Mouse (Mus musculus) thymus, postnatal 36 days (tissue): ENCODE results near the gene Gnb1.
"Not testable (repeated sequence)": the region's sequence is repeated elsewhere in the genome, so short reads cannot be mapped to it uniquely, and the experiment has no call there.

ENCODE experiments used
- DNase-seq, 2 experiments: peaks; one replicate each; pipeline ENCODE4 v3.0.0; 2022; ENCODE audit warnings: mixed read lengths in 2 of 2

Gene Gnb1

DNA sequence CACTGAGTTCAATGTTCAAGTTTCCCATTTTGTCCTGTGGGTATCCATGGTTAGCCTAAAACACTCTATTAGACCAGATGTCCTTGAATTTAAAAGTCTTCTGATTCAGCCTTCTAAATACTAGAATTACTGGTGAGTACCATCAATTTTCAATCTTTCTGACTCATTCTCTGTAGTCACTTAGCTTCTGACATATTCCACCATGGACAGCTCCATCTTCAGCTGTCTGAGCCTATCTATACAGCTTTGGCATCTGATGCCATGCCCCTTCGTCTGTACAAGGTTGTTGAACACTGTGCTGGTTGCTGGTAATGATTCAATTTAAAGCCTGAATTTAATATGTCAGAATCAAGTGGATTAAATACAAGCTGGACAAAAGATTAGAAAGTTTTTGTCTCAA lies 64.3 kb downstream of the Gnb1 start:
- no peak for DNase-seq

DNA sequence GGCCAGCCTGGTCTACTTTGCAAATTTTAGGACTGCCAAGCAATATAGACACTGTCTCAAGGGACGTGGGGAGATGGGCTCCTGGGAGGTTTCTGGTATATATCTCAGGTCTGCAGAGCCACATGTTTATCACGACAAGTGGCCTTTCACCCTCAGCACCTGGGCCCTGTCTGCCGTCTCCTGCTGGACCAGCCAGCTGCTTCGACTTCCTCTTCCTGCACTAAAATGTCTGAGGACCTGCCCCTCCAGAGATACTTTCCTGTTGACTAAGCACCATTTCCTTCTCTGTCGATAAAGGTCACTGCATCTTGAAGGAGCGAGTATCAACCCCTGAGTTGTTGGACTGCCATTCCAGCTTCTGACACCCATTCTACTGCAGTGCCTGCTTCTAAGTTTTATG lies 68.3 kb downstream of the Gnb1 start:
- no peak for DNase-seq

DNA sequence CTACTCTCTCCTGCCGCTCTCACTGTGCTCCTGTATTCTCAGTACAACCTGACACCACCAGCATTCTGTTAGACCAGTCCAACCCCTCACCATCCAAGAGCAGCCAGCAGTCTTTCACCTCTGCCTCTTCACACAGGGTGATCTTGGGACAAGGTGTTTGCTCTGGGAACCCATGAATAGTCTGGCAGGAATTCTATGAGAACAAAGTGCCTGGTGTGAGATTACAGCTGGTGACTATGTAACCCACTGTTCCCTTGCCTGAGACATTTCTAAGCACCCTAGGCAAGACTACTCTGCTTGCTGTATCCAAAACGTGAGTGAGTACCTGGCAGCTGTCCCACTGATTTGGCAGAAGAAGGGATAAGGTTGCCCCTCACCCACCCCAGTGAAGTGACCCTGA lies 69.8 kb downstream of the Gnb1 start:
- DNase-seq = no peak

DNA sequence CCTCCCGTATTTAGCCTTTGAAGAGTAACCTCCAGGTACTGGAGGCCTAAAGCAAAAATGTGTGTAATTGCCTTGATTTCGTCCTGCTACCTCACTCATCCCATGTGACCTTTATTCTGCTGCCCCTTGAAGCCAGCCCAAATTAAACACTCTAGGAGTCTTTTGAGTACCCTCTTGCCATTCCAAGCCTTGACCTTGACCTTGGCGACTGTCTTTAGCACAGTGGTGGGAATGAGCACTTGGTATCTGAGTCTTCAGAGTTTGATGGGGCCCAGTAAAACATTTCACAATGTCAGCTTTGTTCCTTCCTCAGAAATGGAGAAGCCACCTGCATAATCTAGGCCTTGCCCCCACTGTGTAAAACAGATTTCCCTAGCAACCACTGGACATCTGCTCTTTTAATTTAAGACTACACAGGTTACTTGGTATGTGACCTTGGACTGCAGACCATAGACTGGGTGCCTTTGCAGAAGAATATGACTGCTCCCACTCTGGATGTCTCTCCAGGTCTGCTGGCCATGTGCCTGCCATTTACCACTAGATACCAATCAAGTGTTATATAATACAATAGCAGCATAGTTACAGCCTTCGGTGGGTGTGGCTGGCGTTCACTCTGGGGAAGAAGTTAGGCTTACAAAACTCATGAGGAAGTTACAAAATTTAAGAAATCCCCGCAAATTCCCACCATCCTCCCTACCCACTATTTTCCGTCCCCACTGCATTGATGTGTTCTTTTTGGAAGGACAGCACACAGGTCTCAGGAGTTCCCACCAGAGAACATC lies 70.7 kb downstream of the Gnb1 start, which contains the start of gene Nadk:
Gene Nadk (plus strand): TSS at position 718 of the 782 bp plus-strand sequence.
- no peak for DNase-seq

DNA sequence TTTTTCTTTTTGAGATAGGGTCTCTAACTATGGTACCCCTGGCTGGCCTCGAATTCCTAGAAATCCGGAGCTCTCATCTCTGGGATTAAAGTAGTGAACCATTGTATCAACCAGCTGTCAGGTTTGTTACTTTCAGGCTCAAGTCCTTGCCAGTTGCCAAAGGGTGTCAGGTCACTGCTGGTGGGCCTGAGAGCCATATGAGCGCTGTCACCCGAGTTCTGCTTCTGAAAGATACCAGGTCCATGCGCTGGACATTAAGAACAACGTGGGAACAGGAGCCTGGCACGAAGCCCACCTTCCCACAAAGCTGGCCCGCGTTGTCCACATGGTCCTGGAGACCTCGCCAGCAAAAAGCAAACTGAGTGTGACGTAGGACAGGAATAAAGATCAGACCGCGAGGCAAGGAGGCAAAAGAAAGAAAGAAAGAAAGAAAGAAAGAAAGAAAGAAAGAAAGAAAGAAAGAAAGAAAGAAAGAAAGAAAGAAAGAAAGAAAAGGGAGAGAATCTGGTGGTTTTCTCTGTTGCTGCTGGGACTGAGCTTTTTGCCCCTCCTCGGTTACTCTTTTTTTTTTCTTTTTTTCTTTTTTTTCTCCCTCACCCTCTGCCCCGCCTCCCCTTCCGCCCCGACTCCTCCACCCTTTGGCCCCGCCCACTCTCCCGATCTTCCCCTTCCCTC lies 71.7 kb downstream of the Gnb1 start:
- peak; percentile 19 to 52 for DNase-seq

DNA sequence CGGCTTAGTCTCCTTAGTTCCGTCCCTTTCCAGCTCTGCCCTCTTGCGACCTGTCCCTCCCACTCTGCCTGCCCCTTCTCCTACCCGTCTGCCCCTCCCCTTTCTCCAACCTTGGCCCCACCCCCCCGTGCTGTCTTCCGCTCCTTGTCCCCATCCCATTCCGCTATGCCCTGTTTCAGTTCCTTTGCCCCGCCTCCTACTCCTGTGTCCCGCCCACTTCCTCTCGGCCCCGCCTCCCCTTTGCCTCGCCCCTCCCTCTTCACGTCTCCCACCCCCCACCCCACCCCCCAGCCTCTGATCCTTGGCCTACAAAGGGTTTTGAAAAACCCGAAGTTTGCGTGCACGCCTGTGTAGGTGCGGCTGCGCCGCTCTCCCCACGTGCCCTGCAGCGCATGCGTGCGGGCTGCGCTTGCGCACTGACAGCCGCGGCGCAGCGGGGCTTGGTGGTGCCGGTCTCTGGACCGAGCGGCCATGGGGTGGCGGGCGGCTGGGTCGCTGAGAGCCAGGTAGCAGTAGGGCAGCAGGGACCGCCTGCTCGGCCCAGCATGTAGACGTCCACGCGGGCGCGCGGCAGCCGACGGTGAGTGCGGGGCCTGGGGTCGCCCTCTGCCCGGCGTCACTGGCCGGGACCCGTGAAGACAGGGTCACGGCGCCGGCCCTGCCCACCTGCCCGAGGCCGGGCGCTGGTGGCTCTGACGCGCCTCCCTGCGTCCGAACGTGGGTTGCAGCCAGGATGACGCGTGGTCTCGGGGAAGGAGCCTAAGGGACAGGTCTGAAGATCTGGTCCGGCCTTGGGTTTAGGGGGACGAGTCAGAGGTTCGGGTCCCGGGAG lies 72.5 kb downstream of the Gnb1 start:
- DNase-seq = peak; percentile 98 to 100

DNA sequence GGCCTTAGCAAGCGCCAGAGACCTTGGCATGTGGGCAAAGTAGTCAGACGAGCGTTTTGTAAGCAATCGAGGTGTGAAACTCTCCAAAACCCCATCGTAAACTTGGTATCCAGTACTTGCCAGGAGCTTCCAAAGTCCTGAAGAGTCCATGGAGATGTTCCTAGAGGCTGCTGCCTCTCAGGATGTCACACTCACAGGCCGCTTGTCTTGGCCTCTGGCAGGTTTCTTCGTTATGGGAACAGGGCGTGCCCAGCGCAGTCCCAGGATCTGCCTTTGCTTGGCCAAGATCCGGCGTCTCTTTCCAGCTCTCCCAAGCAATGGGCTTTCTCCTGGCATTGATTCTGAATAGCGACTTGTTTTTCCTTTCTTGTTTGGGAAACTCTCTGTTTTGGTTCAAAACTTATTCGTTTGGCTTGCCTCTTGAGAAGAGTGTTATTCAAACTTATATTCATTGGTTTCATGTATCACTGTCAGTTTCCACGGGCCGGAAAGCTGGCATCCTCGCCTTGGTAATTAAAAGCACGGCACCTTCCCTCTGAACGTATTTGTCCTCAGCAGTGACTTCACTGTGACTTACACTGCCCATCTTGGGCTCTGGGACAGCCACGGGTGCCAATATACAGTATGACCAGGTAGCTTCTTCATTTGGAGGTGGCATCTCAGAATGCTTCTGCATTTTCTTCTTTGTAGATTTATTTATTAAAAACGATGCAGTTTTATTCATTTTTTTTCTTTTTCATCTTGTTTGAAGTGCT lies 73.3 kb downstream of the Gnb1 start:
- DNase-seq = peak; percentile 13 to 23

DNA sequence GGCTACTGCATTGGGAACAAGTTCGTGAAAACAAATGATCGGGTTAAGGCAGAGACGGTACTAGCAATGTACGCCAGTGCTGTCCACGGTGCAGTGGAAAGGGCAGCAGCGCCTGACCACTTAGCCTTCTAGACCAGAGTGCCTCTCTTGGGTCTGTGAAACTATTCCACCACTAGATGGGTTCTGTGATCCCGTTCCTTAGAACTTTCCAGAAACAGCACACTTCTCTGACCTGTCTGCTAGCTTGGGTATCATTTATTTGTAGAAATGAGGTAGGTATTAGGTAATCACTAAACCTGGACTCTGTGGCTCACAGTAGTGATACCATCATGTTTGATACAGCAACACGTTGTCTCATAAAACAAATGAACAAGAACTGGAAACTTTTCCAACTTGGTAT lies 75.4 kb downstream of the Gnb1 start:
- no peak for DNase-seq

DNA sequence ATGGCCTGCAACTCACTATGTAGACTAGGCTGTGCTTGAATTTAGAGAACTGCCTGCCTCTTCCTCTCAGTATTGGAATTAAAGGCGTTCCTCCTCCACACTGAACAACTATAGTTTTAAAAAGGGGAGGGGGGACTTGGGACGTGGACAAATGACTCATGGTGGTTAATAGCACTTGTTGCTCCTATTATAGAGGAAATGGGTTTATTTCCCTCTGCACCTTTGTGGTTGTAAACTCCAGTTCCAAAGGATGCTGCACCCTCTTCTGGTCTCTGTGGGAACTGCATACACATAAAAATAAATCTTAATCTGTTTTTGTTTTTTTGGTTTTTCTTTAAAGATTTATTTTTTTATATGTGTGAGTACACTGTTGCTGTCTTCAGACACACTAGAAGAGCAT lies 77.0 kb downstream of the Gnb1 start:
- DNase-seq = no peak

DNA sequence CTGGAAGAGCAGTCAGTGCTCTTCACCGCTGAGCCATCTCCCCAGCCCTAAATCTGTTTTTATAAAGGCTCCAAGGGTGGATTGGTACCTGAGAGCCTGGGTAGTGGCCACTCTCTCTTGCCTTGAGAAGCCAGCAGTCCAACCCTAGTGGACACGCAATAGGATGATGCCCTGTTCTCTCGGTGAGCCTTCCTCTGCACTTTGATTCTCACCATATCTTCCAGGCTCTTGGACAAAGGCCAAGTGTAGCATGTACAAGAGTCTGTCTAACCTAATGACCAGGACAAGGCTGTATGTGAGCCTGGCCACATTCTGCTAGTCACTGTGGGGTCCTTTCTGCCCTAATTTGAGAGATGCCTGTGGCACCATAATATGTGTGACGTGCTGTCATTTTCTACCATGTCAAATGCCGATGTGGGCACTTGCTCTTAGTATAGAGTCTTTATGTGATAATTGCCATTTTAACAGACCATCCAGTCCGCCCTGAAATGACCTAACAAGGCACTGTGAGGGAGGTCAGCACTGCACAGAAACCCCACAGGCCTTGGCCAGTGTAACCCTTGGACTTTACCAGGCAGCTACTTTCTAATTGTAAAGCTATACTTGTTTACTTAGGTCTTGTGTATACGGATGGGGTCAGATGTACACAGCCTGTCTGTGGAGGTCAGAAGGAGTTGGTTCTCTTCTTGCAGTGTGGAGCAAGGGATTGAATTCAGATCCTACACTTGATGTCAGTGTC lies 77.6 kb downstream of the Gnb1 start:
- no peak for DNase-seq

DNA sequence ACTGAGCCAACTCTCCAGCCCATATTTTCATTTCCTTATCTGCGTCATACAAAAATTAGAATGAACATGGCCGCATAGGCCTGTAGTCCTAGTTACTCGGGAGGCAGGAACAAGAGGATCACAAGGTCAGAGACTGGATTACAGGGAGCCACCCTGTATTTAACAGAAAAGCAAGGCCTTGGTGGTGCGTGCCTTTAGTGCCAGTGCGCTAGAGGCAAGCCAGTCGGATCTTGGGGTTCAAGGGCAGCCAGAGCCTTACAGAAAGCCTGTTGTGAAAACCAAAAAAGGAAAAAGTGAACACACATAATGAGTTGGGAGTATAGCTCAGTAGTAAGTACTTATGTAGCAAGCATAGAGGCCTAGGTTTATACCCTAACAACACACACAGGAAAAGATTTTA lies 78.7 kb downstream of the Gnb1 start:
- no peak for DNase-seq

DNA sequence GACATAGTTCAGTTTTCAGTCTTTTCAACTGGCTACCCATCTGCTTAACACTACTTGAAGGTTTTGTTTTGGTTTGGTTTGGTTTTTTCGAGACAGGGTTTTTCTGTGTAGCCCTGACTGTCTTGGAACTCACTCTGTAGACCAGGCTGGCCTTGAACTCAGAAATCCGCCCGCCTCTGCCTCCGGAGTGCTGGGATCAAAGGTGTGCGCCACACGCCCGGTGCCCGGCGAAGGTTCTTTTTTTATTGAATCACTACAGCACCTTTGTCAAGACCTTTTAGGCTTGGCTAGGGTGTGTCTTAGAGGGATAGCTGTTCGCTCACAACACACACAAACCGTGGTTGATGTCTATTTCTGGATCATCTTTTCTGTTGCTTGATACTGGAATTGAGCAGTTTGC lies 79.2 kb downstream of the Gnb1 start:
- not testable (repeated sequence) for DNase-seq

DNA sequence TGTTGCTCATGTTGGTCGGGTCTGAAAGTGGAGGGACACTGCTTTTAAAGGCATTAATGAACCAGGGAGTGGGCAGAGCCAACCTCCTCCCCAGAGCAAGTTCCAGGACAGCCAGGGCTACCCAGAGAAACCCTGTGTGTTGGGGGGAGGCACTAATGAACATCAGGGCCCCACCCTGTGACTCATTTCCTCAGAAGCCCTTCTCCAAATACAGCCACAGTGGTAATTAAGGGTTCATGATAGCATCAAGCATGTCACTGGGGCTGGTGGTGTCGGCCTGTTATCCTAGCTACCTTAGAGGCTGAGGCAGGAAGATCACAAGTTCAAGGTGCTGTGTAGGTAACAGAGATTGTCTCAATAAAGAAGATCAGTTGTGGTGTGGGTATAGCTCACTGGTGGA lies 80.3 kb downstream of the Gnb1 start:
- no peak for DNase-seq

DNA sequence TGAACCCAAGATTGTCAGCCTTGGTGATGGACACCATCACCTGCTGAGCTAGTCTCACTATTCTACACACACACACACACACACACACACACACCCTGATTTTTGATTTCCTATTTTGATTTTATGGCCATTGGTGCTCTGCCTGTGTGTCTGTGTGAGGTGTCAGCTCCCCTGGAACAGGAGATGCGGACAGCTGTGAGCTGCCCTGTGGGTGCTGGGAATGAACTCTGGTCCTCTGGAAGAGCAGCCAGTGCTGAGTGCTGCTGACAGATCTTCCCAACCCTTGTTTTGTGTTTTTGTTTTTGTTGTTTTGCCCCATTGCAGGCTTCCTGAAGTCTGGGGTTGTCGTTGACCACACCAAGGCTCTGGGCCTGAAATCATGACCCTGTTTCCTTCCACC lies 82.0 kb downstream of the Gnb1 start:
- DNase-seq = no peak

DNA sequence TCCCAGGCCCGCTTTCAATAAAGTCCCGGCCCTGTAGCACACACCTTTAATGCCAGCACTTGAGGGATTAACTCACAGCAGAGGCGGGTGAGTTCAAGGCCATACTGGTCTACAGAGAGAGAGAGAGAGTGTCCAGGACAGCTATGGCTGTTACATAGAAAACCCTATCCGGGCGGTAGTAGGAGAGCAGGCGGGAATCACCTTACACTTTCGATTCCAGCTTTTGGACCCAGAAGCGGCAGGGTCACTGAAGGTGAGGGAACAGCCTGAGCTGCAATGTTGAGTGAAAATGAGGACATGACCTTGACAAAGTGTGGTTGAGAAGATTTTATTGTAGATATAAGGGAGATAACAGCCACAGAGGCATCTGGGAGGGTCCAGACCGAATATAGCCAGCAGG lies 82.7 kb downstream of the Gnb1 start:
- DNase-seq = no peak

DNA sequence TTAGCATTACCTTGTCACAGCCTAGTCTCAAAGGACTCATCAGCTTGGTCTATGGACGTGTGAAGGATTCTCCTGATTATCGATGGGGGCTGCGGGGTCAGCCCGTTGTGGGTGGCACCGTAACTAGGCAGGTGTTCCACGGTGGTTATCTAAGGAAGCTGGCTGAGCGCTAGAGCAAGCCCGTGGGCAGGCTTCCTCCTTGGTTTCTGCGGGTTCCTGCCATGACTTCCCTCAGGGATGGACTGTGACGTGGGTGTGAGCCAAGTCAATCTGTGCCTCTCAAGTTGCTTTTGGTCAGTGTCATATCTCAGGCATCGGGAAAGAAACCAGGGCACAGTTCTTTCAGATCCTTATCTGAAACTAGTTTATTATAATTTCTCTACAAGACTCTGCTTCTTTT lies 83.8 kb downstream of the Gnb1 start:
- DNase-seq = no peak

DNA sequence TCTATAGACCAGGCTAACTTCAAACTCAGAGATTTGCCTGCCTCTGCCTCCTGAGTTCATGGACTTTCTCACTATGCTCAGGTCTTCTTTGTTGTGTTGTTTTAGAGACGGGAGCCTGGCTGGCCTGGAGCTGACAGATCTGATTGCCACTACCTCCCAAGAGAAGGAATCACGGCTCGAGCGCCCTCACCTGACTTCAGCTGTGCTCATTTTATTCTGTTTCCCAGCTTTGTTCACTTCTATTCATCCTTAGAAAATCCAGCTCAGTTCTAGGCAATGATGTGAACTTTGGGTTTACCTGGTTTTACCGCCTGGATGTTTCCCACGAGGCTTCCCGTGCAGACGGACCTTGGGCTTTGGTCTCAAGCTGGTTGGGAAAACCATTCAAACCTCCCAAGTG lies 84.4 kb downstream of the Gnb1 start:
- no peak for DNase-seq

DNA sequence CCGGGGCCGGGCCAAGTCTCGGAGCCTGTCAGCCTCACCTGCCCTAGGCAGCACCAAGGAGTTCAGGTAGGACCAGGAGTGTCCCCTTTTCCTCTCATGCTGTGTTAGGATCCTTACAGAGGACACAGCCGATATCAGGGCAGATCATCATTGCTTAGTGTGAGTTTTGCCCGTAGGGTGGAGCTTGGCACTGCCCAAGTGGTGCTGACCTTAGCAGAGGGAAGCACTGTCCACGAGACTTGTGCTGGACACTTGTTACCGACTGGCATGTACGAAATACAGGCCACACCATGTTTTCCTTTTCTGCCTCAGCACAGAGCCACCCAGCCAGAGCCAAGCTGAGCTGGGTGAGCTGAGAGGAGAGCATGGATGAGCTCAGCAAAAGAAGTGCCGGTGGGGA lies 86.0 kb downstream of the Gnb1 start:
- no peak for DNase-seq

DNA sequence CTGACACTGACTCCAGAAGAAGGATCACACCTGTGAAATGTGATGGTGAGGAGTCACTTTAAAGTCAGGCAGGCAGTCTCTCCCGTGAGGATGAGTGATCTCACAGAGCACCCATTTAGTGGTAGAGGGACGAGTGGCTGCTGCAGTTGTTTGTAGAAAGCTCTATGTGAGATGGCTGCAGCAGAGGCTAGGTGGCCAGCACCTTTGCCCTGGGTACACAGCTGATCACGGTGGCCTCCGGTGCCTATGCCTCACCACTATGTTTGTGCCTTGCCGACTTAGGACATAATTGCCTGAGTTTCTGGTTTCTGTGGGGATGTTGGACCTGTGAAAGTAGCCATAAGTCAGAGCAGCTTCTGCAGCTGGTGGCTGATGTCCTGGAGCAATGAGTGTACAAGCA lies 86.6 kb downstream of the Gnb1 start:
- no peak for DNase-seq

DNA sequence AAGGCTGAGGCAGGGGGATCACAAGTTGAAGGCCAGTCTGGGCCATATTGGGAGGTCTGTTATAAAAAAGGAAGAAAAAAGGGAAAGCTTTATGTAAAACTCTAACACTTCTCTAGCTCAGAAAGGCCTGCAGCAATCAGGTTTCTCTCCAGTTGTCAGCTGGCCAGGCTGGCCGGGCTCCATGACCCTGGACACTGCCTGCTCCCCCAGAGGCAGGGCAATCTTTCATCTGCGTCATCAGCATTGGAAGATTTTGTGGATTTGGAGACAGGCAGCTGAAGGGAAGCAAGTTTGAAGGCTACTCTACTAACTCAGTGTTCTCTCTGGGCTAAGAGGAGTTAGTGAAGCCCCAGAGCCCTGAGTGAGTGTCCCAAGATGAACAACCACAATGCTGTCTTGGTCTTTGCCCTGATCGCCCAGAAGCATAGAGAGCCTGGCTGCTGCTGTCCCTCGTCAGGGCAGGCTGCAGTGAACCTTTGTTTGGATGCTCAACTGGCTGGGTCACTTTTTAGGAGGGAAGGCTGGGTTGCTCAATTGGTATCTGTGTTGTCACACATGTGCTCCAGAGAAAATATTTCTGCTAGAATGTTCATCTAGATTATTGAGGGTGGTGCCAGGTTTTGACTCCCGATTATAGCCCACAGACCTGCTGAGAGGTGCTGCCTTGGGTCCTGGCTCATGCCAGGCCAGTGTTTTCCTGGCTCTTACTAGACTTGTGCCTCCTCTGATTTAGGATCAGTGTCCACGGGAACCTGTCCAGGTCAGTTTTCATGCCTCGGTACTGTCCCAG lies 87.4 kb downstream of the Gnb1 start:
- DNase-seq = no peak

DNA sequence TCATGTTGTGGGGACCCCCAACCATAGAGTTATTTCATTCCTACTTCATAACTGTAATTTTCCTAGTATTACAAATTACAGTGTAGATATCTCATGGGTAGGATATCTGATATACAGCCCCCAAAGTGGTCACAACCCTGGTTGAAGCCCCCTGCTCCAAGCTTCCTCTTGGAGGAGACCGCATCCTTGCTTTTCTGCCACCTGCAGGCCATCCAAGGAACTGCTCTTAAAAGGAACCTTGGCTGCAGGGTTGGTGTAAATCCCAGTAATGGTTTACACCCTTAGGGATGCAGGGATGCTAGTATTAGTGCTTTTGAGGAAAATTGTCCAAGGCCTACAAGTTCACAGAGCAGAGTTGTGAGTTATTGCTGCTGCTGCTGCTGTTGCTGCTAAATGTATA lies 89.3 kb downstream of the Gnb1 start:
- peak; percentile 36 to 52 for DNase-seq
